Mouse (Mus musculus) brain, embryonic 14.5 days (tissue): ENCODE measurements at regions not wholly inside any gene's neighbourhood (a gene's known extent, or its start where the extent isn't known, plus 50 kb on each side); places are given as distances from the start of the nearest gene placed in this dataset.

Source experiments
- DNase-seq: peaks from one replicate; pipeline ENCODE4 v3.0.0-alpha.2; 2011; ENCODE audit warnings: low read depth
- CTCF ChIP-seq: fragments of 200-500 bp; IDR thresholded peaks from 2 replicates; pipeline ENCODE4 v1.5.1; 2012; ENCODE audit warnings: inconsistent platforms, mild to moderate bottlenecking, moderate library complexity, borderline replicate concordance; ENCODE audit not compliant: insufficient read depth, insufficient read length; ENCODE audit errors: extremely low read depth
- POLR2A ChIP-seq: fragments of 200-500 bp; IDR thresholded peaks from 2 replicates; pipeline ENCODE4 v1.6.1; 2012; ENCODE audit warnings: mild to moderate bottlenecking, inconsistent platforms, borderline replicate concordance; ENCODE audit not compliant: poor library complexity, insufficient read depth, insufficient read length, severe bottlenecking; ENCODE audit errors: extremely low read depth

DNA sequence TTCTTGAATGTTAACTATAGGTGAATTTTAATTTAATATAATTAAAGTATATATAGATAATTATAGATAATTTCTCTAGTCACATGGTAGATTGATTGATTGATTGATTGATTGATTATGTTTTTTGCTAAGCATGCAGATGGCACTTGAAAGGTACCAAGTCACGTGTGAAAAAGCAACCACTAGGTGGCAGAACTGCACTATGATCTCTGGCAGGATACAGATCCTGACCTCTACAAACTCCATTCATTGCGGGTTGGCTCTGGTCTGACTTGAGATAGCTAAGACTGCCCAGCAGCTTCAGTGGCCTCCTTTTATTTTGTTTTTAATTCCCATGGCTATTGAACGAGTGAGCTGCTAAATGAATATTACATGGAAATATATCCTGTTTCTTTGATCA, 229.7 kb upstream of the Grm3 start:
- DNase-seq: peak; percentile 65
- TF ChIP-seq POLR2A: no peak
- TF ChIP-seq CTCF: peak; percentile 54; the same call in 1 of the 2 replicates

DNA sequence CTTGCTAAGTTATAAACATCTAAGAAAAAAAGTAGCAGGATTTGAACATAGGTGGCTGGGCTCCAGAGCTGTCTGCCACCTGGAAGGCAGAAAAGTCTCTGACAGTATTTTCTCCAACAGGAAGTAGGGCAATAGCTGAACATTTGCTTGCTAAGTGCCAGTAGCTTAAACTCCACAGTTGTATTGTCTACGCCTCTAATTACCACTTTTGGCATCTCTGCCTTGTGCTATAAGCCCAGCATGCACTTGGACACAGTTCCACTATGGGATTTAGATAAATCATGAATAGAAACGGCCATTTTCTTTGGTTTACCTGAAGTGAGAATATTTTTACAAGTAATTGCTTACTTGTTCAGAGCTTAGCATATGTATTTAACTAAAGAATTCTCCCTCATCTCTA, 213.8 kb upstream of the Grm3 start:
- TF ChIP-seq CTCF (no peak), POLR2A (no peak)
- peak; percentile 75 for DNase-seq

DNA sequence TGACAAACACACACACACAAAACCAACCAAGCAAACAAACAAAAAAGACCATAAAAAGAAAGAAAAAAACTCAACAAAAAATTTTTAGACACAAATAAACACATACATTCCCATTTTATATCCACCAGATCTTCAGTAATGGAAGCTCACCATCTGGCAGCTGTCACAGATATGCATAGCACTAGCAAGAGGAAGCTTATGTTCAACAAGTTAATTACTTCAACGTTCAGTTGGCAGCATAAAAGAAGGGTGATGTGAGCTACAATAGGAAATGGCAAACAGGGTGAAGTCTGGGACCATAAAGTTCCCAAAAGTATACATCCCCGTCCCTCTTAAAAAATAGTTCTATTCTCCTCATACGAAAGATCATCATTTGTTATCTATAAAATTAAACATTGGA, 188.0 kb upstream of the Grm3 start:
- DNase-seq: peak; percentile 43
- TF ChIP-seq POLR2A (no peak), CTCF (no peak)

DNA sequence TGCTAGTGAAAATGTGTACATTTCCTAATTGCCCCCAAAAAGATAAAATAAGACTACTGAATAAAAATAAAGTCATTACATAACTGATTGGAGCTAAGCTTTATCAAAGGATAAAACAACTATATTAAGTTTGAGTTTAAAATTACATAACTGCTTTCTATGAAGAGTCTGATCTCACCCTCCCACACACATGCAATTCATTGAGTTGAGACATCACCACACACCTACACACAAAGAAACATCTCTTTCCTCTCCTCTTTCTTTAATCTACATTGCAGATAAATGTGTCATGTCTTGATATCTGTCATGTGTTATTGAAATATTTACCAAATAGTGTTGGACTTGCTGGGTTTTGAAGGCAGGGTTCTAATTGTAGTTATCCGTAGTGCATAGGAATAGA, 186.8 kb upstream of the Grm3 start:
- no peak for DNase-seq
- no peak for TF ChIP-seq POLR2A
- no peak for TF ChIP-seq CTCF

DNA sequence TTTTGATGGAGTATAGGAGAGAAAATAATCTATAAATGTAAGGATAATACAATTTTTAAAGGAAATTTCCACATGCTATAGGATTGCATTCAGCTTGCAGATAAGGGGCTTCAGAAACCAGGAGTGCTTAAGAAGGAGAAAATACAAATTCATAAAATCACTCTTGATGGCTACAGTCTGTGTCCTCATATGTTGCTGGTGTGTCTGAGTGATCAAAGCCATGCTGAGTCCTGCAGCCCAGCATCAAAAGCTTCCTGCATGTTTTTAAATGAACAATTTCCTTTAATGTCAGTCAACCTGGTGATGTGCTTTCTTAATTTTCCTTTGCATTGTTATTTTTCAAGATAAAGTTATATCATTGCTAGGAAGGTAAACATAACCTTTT, 186.1 kb upstream of the Grm3 start:
- no peak for TF ChIP-seq CTCF
- no peak for TF ChIP-seq POLR2A
- DNase-seq: peak; percentile 37

DNA sequence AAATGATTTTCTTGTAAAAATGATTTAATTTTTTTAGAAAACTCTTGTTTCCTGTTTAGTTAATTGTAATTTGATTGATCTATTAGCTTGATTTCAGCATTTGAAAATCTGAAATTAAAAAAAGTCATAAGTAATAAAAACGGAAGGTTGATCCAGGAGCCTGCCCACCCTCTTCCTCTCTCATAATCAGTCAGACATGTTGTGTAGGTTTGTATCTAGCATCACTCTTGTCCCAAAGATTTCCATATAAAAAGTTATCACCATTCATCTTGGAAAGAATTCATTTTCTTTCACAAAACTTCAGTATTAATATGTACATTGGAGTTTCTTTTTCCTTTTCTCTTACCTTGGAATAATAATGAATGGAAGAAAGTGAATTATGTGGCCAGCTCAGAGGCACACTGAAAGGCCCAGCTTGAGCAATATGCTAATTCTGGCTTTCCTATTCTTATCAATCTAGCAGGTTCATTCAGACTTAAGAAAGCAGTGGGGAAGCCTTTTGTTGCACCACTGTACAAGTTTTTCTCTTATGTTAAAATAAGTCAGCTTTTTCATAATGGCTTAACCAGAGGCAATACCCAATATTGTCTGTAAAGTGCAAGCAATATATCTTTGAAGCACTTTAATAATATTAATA, 185.6 kb upstream of the Grm3 start:
- DNase-seq: peak; percentile 63

DNA sequence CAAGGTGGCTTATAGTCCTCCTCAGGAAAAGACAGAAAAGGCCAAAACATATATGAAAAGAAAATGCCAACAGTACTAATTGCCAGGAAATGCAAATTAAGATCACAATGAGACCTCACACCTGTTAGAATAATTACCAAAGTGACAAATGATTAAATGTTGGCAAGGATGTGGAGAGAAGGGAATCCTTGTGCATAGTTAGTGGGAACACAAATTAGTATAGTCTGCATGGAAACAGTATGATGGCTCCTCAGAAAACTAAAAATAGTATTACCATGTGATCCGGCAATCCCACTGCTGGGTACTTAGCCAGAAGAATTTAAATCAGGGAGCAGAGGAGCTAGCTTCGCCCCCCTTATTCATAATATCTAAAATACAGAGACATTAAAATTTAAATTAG, 170.3 kb upstream of the Grm3 start:
- no peak for TF ChIP-seq POLR2A
- TF ChIP-seq CTCF: no peak
- peak; percentile 58 for DNase-seq

More for the DNA sequence above, 185.6 kb upstream of the Grm3 start:
- TF ChIP-seq POLR2A (no peak), CTCF (no peak)

DNA sequence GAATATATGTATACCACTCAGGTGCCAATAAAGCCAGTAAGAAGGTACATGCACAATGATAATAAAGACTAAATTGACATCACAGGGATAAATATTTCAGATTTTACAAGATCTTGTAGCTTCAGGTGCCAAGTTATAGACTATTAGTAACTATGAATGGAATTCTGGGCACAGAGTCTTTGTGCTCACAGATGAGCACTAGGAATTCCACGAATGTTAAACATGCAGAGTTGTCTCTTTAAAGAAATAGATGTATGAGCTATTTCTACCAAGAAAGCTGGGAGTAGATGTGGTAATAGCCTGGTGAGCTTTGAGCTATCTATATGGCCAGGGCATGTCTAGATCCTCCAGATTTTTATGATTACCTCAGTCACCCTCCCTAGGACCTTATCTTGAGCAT, 153.1 kb upstream of the Grm3 start:
- TF ChIP-seq POLR2A (no peak), CTCF (no peak)
- no peak for DNase-seq

DNA sequence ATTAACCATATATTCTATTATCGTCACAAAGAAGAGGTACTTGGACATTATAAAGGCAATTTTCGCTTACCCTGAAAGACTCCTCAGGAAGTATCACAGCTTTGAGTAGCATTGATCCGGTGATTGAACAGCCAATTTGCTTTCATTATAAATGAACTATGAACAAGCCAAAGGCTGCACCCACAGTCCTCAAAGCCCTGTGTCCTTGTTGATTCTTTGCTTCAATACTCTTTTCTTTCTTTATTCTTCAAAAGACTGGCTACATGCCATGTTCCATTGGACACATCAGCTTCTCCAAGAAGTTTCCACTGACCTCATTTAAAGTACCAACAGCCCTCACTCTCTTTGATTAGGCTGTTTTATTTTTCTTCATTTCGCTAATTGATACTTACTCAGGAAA, 144.1 kb upstream of the Grm3 start:
- TF ChIP-seq POLR2A (no peak), CTCF (no peak)
- DNase-seq: peak; percentile 78

DNA sequence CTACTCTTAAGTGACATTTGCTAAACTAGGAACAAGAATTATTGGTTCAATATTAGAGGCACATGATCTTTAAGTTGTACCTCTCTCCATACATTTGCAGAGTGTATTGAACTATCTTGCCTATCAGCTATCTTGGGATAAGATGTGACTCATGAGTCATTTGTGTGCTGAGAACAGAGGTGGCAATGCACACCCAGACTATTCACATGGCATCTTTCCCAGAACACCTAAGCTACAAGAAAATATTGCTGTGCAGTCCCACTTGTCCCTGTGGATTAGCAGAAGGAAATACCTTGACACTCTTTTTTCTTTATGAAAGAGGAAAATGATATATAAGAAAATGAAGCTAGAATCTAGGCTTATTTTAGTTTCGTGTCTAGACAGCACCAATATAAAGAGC, 104.8 kb upstream of the Grm3 start:
- no peak for TF ChIP-seq CTCF
- no peak for TF ChIP-seq POLR2A
- no peak for DNase-seq

DNA sequence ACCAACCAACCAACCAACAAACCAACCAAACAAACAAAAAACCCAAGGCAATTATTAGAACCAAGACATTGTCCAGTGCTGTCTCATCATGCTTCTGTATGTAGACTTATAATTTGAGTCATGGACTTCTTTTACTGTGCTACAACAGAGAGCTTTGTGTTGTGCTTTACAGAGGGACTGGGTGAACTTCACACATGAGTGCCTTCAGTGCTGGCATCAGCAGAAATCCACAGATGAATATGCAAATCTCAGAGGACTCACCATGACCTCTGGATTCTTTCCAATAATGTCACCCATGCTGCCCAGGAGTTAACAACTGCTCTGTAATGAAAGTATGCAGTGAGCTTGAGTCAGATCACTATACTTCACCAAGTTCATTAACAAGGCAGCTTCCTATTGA, 76.7 kb upstream of the Grm3 start:
- TF ChIP-seq CTCF: no peak
- no peak for TF ChIP-seq POLR2A
- DNase-seq: peak; percentile 18

DNA sequence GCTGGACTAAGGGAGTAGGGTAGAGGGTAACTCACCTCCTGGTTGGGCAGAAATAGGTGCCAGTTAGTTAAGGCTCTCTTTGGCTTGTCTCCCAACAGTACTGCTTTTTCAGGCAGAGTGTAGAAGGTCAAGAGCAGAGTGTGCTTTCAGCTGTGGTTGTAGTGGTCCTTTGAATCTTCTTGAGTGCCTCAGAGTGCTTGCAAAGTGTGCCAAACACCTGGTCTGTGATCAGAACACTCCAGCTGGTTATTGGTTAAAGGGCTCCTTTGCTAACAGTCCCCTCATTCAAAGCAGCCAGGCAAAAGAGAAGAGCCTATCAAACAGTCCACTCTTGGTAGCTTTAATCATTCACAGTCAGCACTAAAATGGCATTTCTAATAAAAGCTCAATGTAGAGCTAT, 56.1 kb upstream of the Grm3 start:
- peak; percentile 46 for DNase-seq
- no peak for TF ChIP-seq CTCF
- TF ChIP-seq POLR2A: no peak
